Mouse (Mus musculus) embryonic stem cell, embryonic (primary cell): ENCODE measurements around the gene Plce1.
"Not testable (repeated sequence)": the region's sequence is repeated elsewhere in the genome, so short reads cannot be mapped to it uniquely, and the experiment has no call there.

Experiments used
- CTCF ChIA-PET, 4 experiments: fragments of 300-600 bp in 2 of 4; fragments of 350-600 bp in 2 of 4; sonication (Branson Sonifier 250); formaldehyde crosslinking; loops; one replicate each; lab custom pipeline; 2022; ENCODE audit warnings: inconsistent platforms in 2 of 4; lab: Charles Lee
- POLR2A ChIA-PET, 4 experiments: fragments of 300-600 bp in 2 of 4; fragments of 350-600 bp in 2 of 4; sonication (Branson Sonifier 250); formaldehyde crosslinking; loops; one replicate each; lab custom pipeline; 2022; ENCODE audit warnings: antibody characterized with exemption in 4 of 4, inconsistent platforms in 1 of 4; lab: Charles Lee

The Plce1 gene

DNA sequence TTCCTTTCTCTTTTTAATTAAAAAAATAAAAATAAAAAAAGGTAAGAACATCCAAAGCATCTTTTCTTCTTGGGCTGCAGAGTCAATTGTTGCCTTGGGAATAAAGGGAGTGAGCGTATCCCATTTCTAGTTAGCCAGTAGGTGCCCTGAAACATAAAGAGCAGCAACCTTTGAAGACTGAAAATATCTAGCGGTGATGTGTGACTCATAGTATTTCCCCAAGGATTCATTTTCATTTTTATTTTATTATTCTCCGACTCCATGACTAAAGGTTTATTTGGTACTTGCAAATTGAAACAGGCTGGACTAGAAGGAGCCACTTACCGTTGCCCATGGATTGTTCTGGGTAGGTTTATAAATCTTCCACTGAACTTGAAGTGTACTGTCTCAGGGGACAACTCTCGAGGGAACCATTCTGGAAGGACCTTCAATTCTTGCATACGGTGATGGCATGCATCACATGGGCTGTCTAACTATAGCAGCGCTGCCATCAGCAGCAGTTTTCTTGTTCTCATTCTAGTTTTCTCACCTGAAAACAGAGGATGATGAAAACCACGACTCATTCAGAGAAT lies 68.7 kb downstream of the Plce1 start:
- ChIA-PET CTCF (no interaction called here), POLR2A (no interaction called here)

DNA sequence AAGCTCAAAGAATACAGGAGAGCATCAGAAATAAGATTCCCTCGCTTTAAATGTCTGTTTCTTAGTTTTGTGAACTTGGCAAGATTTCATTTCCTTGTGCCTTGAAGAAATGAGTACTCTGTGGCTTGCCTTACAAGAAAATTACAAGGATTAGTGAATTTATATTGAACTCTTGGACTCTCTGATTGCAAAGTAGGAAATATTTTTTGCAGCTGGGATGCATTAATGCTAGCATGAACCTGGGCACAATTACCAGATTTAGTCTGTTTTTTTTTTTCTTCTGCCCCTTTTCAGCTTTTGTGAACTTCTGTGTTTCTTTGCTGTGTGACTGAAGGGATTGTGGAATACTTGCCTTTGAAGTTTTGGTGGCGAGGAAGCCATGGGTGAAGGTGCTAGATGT lies 72.6 kb downstream of the Plce1 start:
- CTCF ChIA-PET, result interaction anchor here in 1 of 4 experiments (0.6 kb wide), 1 partner anchor 104 kb away, joined by 3 read pairs; no protein-coding TSS in a partner anchor
- POLR2A ChIA-PET, result interaction anchor here in 1 of 4 experiments (4.5 kb wide), 1 partner anchor 17 kb away, joined by 25 read pairs; no protein-coding TSS in a partner anchor

DNA sequence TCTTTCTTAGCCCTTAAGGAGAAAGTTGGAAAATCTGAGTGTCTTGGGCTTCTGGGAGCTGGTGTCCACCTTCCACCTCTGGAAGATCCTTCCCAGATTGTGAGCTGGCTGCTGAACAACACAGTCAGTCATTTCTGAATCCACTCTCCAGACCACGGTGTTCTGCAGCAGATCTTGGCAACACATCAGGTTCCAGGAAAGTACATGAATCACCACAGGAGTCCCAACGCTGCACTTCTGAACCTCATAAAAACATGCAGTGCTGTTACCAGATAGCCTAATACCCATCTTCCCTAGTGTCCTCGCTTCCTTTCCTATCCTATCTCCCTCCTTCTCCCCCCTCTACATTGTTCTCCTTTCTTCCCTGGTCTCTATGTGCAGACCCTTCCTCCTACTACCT lies 74.5 kb downstream of the Plce1 start:
- POLR2A ChIA-PET, result interaction anchor here in 1 of 4 experiments (4.5 kb wide), 1 partner anchor 19 kb away, joined by 25 read pairs; no protein-coding TSS in a partner anchor
- CTCF ChIA-PET, result no interaction called here

DNA sequence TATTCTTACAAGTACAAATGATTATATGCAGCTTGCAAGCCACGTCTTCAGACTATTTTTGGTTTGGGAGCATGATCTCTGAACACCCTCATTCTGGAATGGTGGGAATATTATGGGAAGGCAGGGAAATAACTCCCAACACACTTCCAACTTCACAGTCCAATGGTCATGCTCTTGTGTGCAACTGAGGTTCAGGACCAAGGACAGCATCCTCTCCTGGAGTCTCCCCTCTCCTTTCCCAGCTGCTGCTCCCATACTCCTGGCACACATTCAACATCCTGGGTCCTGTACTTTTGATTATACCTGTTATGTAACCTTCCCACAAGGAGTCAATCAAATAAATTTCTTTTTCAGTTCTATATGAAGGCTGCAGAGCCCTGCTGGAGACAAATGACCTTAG lies 77.9 kb downstream of the Plce1 start:
- ChIA-PET POLR2A (no interaction called here), CTCF (no interaction called here)

DNA sequence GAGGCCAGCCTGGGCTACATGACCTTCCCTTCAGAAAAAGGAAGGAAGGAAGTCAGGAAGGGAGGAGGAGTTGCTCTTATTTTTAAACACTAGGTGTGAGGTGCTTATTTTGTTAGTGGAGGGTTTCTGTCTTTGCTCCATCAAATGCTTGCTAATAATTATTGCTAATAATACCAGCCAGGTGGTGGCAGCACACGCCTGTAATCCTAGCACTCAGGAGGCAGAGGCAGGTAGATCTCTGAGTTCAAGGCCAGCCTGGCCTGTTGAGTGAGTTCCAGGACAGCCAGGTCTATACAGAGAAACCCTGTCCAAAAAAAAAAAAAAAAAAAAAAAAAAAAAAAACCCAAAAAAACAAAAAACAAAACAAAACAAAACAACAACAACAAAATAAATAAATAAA lies 81.0 kb downstream of the Plce1 start:
- POLR2A ChIA-PET, result interaction anchor here in 1 of 4 experiments (0.6 kb wide), 1 partner anchor 163 kb away, joined by 5 read pairs; no protein-coding TSS in a partner anchor
- CTCF ChIA-PET, result not testable (repeated sequence)

DNA sequence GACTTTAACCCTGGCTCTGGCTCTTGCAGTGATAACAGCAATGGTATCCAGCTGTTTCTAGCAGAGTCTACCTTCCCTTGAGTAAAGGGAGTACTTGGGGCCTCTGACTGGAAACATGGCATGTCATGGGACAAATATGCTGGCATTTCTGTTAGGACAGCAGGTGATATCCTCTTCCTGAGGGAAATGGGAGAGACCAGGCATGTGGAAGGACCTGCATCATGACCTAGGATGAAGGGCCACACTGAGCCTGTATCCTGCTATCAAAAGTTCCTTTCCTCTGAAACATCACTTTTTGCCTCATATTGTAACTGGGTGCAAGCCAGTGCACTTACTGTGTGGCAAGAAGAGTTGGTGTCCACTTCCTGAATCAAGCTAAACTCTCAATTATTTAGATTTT lies 85.2 kb downstream of the Plce1 start:
- POLR2A ChIA-PET, result interaction anchor here in 1 of 4 experiments (0.7 kb wide), 2 partner anchors 10 to 61 kb away, joined by 3 to 5 read pairs; no protein-coding TSS in a partner anchor
- CTCF ChIA-PET, result interaction anchor here in 1 of 4 experiments (0.6 to 0.7 kb wide), 3 partner anchors 38 to 271 kb away, joined by 3 to 10 read pairs (median 3); no protein-coding TSS in a partner anchor

DNA sequence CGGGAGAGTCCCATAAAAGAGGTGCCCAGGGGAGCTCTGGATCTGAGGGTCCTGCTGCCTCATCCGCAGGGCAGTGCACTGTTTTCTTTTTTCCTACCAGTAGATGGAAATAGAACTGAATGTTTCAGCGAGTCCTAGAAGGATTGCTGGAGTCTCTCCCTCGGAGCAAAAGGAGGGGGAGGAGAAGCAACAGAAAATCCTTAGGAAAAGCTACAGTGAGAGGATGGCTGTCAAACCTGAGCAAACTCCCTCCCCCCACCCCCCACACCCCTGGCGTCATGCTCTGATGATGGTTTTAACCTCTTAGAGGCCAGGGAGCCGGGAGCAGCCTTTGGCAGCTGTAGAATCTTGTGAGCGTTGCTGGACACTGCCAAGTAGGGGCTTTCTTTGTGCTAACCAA lies 85.8 kb downstream of the Plce1 start:
- POLR2A ChIA-PET, result interaction anchor here in 1 of 4 experiments (0.5 to 1.2 kb wide), 3 partner anchors 9 to 53 kb away, joined by 3 to 5 read pairs (median 3); no protein-coding TSS in a partner anchor
- CTCF ChIA-PET, result interaction anchor here in 2 of 4 experiments (0.5 to 0.7 kb wide), 2 partner anchors 79 to 108 kb away, joined by 3 to 4 read pairs; no protein-coding TSS in a partner anchor

DNA sequence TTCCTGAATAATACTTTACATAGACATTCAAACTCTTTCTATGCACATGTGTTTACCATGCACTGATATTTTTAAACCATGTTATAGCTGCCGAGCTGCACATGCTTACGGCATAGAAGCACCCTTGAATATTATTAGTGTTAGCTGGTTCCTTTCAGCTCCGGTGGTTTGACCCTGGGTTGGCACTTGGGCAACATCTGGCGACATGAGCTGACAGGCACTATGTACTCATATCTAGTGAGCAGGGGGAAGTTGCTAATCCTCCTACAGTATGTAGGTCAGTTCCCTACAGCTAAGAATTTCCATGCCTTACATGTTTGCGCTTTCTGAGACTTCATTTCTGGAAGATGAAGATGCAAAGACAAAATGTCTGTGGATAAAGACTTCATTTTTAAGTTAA lies 86.4 kb downstream of the Plce1 start:
- CTCF ChIA-PET, result no interaction called here

DNA sequence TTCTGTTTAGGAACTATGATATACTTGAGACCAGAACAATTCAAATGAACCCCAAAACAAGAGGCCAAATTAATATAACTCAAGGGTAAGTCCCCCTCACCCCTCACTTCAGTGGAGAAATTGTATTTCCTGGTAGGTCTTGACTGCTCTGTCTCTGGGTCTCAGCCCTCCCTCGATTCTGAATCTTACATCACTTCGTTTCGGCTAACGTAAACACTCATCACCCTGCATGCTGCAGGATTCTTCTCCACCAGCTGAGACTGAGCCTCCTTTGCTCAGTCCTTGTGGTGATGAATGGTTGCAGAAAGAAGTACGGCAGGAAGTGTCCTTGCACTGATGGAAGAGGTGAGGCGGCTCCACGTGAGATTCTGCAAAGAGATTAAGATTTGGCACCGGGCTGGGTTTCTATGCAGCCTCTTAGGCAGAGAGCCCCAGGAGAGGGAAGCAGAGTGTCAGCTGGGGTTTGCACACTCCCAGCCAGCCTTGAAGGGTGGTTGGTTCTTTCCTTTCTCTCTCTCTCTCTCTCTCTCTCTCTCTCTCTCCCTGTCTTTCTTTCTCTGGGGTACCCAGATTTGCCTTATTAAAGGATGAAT lies 97.7 kb downstream of the Plce1 start:
- ChIA-PET CTCF (no interaction called here), POLR2A (interaction anchor here in 1 of 4 experiments (1.3 kb wide), 1 partner anchor 11 kb away, joined by 4 read pairs; no protein-coding TSS in a partner anchor)

More for the DNA sequence above, 86.4 kb downstream of the Plce1 start:
- POLR2A ChIA-PET, result interaction anchor here in 1 of 4 experiments (0.5 to 1.2 kb wide), 2 partner anchors 17 to 53 kb away, joined by 3 to 5 read pairs; no protein-coding TSS in a partner anchor

DNA sequence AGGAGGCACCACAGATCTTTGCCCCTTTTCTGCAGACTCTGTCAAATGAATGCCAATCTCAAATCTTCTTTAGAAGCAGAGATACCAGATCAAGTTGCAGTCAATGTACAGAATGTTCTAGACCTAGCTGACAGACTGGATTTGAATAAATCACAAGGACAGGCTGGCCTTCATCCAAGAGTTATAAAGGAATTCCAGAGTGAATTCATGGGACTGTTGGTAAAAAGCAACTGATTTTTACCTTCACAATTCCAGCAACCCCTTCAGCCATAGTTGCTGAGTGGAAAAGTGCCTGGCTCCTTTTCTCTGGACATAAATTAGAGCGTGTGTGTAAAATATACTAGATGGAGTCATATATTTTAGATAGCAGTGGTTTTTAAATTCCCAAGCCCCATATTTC lies 102.0 kb downstream of the Plce1 start:
- ChIA-PET CTCF (interaction anchor here in 1 of 4 experiments (0.5 kb wide), 1 partner anchor 9 kb away, joined by 5 read pairs; no protein-coding TSS in a partner anchor), POLR2A (interaction anchor here in 1 of 4 experiments (1.3 to 1.7 kb wide), 2 partner anchors 47 to 61 kb away, joined by 3 to 4 read pairs; no protein-coding TSS in a partner anchor)

DNA sequence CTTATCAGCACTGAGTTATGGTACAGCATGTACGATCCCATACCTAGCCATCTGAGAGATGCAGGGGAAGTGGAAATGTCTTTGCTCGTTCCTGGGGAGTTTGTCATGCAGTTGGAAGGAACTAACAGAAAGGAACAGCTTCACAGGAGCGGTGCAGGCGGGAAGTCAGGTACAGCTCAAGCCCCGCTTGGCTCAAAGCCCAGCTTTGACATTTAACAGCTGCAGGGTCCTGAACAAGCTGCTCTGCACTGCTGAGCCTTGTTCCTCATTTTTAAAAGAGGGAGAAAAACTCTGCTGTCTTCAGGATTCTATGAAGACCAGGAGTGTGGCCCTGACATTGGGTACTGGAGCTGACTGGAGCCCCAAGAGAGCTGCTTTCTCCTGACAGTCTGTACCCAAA lies 106.7 kb downstream of the Plce1 start:
- CTCF ChIA-PET, result no interaction called here
- POLR2A ChIA-PET, result no interaction called here

DNA sequence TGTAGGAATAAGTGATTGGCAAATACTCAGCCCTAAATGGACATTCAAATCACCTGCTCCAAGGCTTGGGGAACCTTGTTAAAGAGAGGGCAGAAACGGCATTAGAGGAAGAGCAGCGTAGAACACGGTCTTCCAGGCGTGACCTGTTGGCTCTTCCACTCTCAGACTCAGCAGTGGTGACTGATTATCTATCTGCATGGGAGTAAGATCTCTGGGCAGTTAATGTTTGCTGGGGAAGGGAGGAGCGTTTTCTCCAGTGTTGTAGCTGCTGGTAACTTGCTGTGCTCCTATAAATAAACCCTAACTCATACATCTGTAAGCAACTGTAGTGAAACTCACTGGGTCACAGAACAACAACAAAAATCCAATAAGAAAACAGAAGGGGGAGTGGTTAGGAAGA lies 108.6 kb downstream of the Plce1 start:
- POLR2A ChIA-PET, result interaction anchor here in 1 of 4 experiments (1.2 kb wide), 1 partner anchor 10 kb away, joined by 4 read pairs; no protein-coding TSS in a partner anchor
- CTCF ChIA-PET, result interaction anchor here in 2 of 4 experiments (0.7 kb wide), 2 partner anchors 50 to 327 kb away, joined by 3 to 12 read pairs; no protein-coding TSS in a partner anchor

DNA sequence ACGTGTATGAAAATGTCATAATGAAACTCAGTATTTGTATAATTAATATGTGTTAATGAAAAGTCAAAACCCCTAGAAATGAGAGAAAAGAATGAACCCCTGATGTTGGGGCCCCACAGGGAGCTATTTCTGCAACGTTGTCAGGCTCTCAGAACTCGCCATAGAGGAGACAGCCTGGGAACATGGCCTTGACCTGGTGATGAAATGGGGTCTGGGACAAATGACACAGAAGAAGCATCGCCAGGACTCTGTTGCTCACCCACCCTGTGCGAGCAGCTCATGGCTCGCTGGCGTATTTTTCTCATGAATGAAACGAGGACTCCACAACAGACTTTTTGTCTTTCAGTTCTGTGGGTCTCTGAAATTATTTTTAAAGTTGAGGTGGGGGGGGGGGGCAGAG lies 109.0 kb downstream of the Plce1 start:
- ChIA-PET CTCF (interaction anchor here in 2 of 4 experiments (0.7 kb wide), 2 partner anchors 50 to 326 kb away, joined by 3 to 12 read pairs; no protein-coding TSS in a partner anchor), POLR2A (interaction anchor here in 1 of 4 experiments (1.2 kb wide), 1 partner anchor 11 kb away, joined by 4 read pairs; no protein-coding TSS in a partner anchor)

DNA sequence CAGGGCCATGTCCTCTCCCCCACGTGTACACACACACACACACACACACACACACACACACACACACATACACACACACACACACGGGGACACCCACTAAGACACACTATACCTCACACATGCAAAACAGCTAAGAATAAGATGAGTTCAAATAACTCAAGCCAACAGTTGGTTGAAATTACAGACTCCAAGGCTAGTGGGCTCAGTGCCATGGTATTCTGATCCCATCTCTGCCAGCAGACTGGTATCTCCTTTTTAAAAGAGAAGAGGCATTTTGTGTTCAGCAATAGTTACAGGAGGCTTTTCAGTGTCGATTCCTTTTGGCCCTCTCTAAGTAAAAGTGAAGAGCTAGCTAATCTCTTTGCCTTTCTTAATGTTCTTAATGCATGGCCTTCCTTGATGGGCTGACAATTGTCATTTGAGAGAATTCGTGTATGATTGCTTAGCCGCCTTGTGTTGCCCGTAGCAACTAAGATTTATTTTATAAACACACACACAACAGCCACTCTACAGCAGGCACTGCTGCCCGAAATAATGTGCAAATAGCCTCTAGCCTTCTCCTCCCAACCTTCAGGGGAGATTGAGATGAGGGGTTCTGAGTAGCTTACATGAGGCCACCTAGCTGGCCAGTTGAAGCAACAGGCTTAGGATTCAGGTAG lies 111.8 kb downstream of the Plce1 start:
- POLR2A ChIA-PET, result no interaction called here
- CTCF ChIA-PET, result no interaction called here

DNA sequence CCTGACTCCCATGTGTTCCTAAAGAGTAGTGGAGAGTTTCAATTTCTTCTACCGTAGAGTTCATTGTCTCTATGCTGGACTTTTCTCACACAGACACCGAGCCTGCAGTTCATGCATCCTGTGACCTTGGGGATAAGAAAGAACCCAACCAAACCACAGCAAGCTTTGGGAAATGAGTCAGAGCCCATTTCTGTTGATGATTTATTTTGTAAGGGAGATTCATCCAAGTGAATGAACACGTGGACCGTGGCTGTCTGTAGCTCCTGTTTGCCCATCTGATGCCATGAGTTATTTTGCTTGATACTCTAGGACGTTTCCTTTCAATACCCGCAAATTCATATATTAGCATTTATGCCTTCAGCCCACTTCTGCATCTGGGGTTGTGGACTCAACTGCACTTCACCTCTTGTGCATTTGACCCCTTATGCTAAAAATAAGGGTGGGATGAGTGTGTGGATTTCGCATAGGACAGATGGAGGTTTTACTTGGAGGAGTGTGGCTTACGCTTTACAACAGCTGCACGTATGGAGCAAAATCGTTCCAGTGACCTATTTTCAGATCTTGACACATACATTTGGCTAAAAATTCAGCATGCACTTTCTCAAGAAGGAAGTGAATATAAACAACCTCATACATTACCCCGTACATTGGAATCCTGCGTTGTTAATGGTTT lies 112.5 kb downstream of the Plce1 start:
- ChIA-PET POLR2A (no interaction called here), CTCF (no interaction called here)

DNA sequence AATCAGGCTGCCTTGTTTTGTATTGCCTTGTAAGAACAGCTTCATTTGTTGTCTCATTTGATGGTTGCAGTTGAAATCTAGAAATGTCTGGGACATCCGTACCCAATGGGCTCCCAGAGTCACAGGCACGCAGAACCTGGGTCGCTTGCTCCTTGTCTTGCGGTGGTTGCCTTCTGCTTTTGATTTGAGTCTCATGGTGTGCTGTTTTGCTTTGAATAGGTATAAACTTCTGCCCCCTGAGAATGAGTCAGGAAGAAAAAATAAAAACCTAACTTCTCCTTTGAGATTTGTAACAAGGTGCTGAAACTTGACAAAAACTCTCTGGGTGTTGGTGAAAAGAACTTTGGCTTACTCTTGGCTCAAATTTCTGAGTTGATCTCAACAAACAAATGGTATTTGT lies 115.2 kb downstream of the Plce1 start:
- CTCF ChIA-PET, result no interaction called here
- POLR2A ChIA-PET, result interaction anchor here in 1 of 4 experiments (0.6 kb wide), 1 partner anchor 358 kb away, joined by 3 read pairs; no protein-coding TSS in a partner anchor

DNA sequence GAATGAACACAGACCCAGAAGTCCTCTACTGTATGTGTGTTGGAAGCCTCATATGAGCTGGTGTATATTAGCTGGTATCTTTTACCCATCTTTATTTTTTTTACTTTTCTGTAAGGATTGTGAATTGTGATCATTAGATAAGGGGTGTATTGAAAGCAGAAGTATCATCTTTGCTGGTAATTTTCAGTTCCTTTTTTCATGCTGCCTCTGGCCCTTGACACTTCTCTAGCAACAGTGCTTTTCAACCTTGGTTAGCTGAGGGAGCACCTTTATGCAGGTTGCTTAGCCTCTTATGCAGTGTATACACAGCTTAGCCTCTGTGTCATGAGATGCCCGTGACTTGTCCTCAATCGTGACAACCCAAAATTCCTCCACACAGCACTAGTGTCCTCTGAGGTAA lies 116.5 kb downstream of the Plce1 start:
- CTCF ChIA-PET, result no interaction called here
- POLR2A ChIA-PET, result interaction anchor here in 1 of 4 experiments (0.9 kb wide), 1 partner anchor 11 kb away, joined by 3 read pairs; no protein-coding TSS in a partner anchor

DNA sequence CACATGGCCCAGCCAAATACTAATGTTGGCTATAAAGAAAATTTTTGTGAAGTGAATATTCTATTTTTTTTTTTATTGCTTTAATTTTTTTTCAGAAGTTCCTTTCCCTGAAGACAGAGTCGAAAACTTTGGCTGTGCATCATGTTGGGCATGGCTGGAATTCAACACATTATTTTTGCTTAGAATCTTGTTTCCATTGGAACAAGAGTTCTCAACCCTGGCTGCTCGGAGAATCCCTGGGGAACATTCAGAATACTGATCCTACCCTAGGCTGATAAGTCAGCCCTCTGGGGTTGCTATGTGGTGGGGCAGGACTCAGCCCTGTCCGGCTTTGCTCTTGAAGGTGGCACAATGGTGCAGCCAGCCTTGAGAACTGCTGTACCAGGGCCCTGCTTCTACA lies 118.1 kb downstream of the Plce1 start:
- ChIA-PET CTCF (no interaction called here), POLR2A (no interaction called here)
